Mouse (Mus musculus) liver, embryonic 16.5 days (tissue): ENCODE results near the gene 1110059E24Rik. TPM values are rescaled to one million over a fixed set of nuclear protein-coding genes. Genes with fewer than 3 reads are reported as not detected.

Experiments used
- ATAC-seq: fragments of 200-750 bp; cut with Nextera tagmentation; 2 replicates; pipeline ENCODE4 v1.8.0; 2017; ENCODE audit warnings: low read depth, mild to moderate bottlenecking, moderate number of reproducible peaks, moderate library complexity
- H3K27ac ChIP-seq: fragments of 300-500 bp; sonication (generic); 2 replicates; pipeline ENCODE4 v1.5.1; 2014; ENCODE audit warnings: mild to moderate bottlenecking, low read length
- H3K27me3 ChIP-seq: fragments of 300-500 bp; sonication (generic); 2 replicates; pipeline ENCODE4 v1.6.1; 2014; ENCODE audit warnings: low read depth, low read length, mixed read lengths; ENCODE audit not compliant: control insufficient read depth, insufficient read depth
- H3K36me3 ChIP-seq: fragments of 300-500 bp; sonication (generic); 2 replicates; pipeline ENCODE4 v1.6.1; 2014; ENCODE audit warnings: mild to moderate bottlenecking; ENCODE audit not compliant: control insufficient read depth, insufficient read depth
- H3K4me1 ChIP-seq: fragments of 300-500 bp; sonication (generic); 2 replicates; pipeline ENCODE4 v1.6.1; 2014; ENCODE audit warnings: low read depth, low read length, mixed read lengths; ENCODE audit not compliant: control insufficient read depth
- H3K4me2 ChIP-seq: fragments of 300-500 bp; sonication (generic); 2 replicates; pipeline ENCODE4 v1.6.1; 2014; ENCODE audit warnings: low read depth, low read length, mixed read lengths
- H3K4me3 ChIP-seq: fragments of 300-500 bp; sonication (generic); 2 replicates; pipeline ENCODE4 v1.5.1; 2014; ENCODE audit warnings: low read depth, mild to moderate bottlenecking, low read length
- H3K9ac ChIP-seq: fragments of 300-500 bp; sonication (generic); 2 replicates; pipeline ENCODE4 v1.6.1; 2014; ENCODE audit warnings: low read depth, low read length
- H3K9me3 ChIP-seq: fragments of 300-500 bp; sonication (generic); replicated peaks from 2 replicates; pipeline ENCODE4 v1.6.1; 2016; ENCODE audit warnings: low read length; ENCODE audit not compliant: control insufficient read depth
- WGBS: fragments of 180-500 bp; shearing (Covaris S2); extraction: QIAGEN DNeasy Blood & Tissue Kit; methylation state at CpG from one replicate; pipeline ENCODE4 v1.1.7; 2014; ENCODE audit not compliant: insufficient replicate concordance; 5-methylcytosine and 5-hydroxymethylcytosine counted together
- polyA plus RNA-seq: library from polyadenylated mRNA; unstranded; fragments of >200 nt; fragmentation: Nextera tagmentation; extraction: Ambion mirVana; gene quantifications from 2 replicates; pipeline ENCODE4 v1.2.1, GENCODE M21; 2015

1110059E24Rik gene
- polyA plus RNA-seq, 1 experiment from 2014 or later = 12.7 TPM

DNA sequence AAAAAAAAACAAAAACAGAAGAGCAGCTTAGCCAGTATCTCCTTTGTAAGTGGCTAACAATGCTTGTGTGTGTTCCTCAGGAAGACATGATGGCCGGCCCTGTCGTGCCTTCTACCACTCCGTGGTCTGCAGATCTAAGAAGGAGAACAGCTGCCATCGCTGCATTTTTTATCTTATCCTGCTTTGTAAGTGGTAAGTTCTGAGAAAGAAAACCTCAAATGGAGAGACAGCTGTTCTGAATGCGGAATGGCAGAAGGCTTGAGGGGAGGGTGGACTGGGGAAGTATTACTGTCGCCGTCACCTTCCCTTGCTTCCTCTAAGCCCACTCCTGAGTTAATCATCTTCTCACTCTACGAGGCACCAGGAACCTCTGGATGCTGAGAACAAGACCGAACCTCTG lies 100.0 kb downstream of the 1110059E24Rik start:
- no peak overlapping the region for H3K27ac ChIP-seq
- H3K4me2 ChIP-seq = no peak overlapping the region
- WGBS = 47% methylated on average over 9 of the region's 9 CpGs
- H3K9me3 ChIP-seq = no peaks in the 10 kb centered on the region
- no peaks in the 10 kb centered on the region for H3K27me3 ChIP-seq
- H3K4me1 ChIP-seq = no peaks in the 10 kb centered on the region
- H3K4me3 ChIP-seq = no peak overlapping the region
- no peak overlapping the region for H3K9ac ChIP-seq
- no peak for ATAC-seq
- H3K36me3 ChIP-seq = no peaks in the 10 kb centered on the region

DNA sequence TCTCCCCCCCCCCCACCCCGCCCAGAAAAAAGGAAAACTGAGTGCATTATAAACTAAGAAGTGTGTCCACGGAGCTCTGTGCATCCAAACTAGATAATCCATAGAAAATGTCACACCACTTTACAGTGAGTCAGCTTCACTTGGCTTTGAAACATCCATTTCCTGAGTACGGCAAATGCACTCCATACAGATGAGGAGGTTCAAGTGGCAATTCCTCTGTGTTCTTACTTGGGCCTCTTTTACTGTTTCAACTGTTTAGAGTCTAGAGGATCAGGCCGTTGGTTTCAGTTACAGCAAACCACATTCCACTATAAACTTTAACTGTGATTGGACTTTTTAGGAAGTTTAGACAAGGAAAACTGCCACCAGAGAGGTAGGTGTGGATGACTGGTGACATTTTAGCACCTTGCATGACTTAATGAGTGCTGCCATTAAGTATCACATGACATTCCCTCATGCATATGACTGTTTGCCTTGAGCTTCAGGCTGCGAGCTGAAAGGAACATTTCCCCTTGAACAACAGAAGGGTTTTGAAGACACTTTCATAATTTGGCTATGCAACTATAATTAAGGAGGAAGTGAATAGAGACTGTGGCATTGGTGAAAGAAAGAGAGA lies 100.7 kb downstream of the 1110059E24Rik start:
- Histone ChIP-seq H3K9ac (no peak overlapping the region), H3K27ac (no peak overlapping the region), H3K36me3 (no peaks in the 10 kb centered on the region), H3K27me3 (no peaks in the 10 kb centered on the region), H3K4me1 (no peaks in the 10 kb centered on the region), H3K9me3 (no peaks in the 10 kb centered on the region), H3K4me2 (no peak overlapping the region), H3K4me3 (no peak overlapping the region)
- 49% methylated on average over 5 of the region's 5 CpGs for WGBS
- no peak for ATAC-seq

DNA sequence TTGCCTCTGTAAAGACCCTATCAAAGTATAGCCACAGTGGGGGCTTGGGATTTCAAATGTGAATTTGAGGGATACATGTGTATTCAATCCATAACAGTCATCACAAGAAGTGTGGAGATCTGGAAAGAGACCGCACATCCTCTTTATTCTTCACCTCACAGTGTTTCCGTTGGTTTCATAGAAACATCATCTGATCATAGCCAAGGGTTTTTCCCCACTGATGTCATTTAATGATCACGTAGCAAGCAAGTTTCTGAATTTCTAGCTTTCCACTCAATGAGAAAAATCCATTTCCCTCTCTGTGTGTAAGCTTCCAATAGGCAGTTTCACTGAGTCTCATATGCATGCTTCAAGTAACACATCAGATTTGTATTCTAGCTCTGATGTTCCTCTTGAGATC lies 103.1 kb downstream of the 1110059E24Rik start:
- ATAC-seq = no peak
- 72% methylated on average over 3 of the region's 3 CpGs for WGBS

DNA sequence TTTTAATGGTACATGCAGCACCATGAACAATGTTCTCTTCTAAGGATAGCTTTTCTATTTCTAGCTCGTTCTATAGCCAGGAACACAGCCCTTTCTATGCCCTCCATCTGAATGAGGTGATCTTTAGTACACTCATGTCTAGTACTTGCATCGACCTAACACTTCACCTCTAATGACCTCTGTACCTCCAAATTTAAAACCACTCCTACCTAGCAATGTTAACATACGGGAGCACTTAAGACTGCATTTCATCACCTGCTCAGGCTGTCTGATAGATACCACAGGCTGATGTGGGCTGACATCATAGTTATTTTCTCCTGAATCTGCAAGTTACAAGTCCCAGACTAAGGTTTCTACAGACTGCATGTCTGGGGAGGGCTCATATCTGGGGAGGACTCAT lies 103.8 kb downstream of the 1110059E24Rik start:
- H3K9ac ChIP-seq = no peak overlapping the region
- WGBS = 52% methylated on average over 3 of the region's 3 CpGs

More for the DNA sequence above, 103.1 kb downstream of the 1110059E24Rik start:
- H3K4me3 ChIP-seq = no peak overlapping the region
- no peak overlapping the region for H3K27ac ChIP-seq
- no peak overlapping the region for H3K4me2 ChIP-seq
- no peaks in the 10 kb centered on the region for H3K4me1 ChIP-seq
- no peaks in the 10 kb centered on the region for H3K36me3 ChIP-seq
- no peaks in the 10 kb centered on the region for H3K27me3 ChIP-seq
- H3K9ac ChIP-seq = no peak overlapping the region
- H3K9me3 ChIP-seq = no peaks in the 10 kb centered on the region

DNA sequence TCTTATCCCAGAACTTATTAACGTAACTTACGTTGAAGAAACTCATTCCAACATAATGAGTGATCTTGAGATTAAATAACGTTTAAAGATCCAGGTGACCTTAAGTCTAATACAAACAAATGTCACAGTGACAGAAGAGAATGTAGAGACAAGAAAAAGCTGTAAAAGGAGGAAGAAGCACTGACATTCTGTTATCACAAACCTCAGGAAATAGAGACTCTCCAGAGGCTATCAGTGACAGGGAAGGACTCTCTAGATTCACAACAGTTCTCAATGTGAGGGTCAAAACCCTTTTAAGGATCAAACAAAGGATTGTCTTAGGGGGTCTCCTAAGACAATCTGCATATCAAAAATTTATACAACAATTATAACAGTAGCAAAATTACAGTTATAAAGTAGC lies 115.7 kb downstream of the 1110059E24Rik start:
- no peak for ATAC-seq
- WGBS = 46% methylated on average over 3 of the region's 3 CpGs

More for the DNA sequence above, 103.8 kb downstream of the 1110059E24Rik start:
- no peaks in the 10 kb centered on the region for H3K9me3 ChIP-seq
- H3K4me3 ChIP-seq = no peak overlapping the region
- H3K36me3 ChIP-seq = no peaks in the 10 kb centered on the region
- H3K27ac ChIP-seq = no peak overlapping the region
- H3K27me3 ChIP-seq = no peaks in the 10 kb centered on the region
- ATAC-seq = no peak
- H3K4me1 ChIP-seq = no peaks in the 10 kb centered on the region
- no peak overlapping the region for H3K4me2 ChIP-seq

More for the DNA sequence above, 115.7 kb downstream of the 1110059E24Rik start:
- no peak overlapping the region for H3K4me2 ChIP-seq
- no peaks in the 10 kb centered on the region for H3K36me3 ChIP-seq
- no peaks in the 10 kb centered on the region for H3K27me3 ChIP-seq
- H3K4me3 ChIP-seq = no peak overlapping the region
- H3K4me1 ChIP-seq = no peaks in the 10 kb centered on the region
- H3K9me3 ChIP-seq = no peaks in the 10 kb centered on the region
- H3K9ac ChIP-seq = no peak overlapping the region
- H3K27ac ChIP-seq = no peak overlapping the region

Other genes starting within 250 kb of the 1110059E24Rik start
- 2.1 and 2.2 TPM in 2 replicates for gene Gda, start 179.5 kb downstream of the 1110059E24Rik start, polyA plus RNA-seq
- 4.9 and 5.8 TPM in 2 replicates for gene Abhd17b, start 209 bp upstream of the 1110059E24Rik start, polyA plus RNA-seq
- gene Cemip2, start 125.4 kb upstream of the 1110059E24Rik start, polyA plus RNA-seq = 8.0 and 8.7 TPM in 2 replicates